Mouse (Mus musculus) kidney, postnatal 25 days (tissue): ENCODE measurements around the gene Uvrag.
"Not testable (repeated sequence)": the region's sequence is repeated elsewhere in the genome, so short reads cannot be mapped to it uniquely, and the experiment has no call there.

Source experiments
- DNase-seq, 2 experiments: peaks; one replicate each; pipeline ENCODE4 v3.0.0; 2021; ENCODE audit warnings: mixed read lengths in 2 of 2

Gene Uvrag

DNA sequence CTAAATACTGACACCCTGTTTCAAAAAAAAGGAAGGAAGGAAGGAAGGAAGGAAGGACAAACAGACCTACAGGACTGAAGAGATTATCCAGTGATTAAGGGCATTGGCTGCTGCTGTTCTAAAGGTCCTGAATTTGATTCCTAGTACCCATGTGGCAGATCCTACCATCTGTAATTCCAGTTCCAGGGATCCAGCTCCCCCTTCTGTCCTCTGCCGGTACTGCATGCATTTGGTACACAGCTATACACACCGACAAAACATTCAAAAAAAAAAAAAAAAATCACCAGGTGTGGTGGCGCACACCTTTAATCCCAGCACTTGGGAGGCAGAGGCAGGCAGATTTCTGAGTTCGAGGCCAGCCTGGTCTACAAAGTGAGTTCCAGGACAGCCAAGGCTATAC, 45.8 kb downstream of the Uvrag start:
- DNase-seq: peak; percentile 51 to 78

DNA sequence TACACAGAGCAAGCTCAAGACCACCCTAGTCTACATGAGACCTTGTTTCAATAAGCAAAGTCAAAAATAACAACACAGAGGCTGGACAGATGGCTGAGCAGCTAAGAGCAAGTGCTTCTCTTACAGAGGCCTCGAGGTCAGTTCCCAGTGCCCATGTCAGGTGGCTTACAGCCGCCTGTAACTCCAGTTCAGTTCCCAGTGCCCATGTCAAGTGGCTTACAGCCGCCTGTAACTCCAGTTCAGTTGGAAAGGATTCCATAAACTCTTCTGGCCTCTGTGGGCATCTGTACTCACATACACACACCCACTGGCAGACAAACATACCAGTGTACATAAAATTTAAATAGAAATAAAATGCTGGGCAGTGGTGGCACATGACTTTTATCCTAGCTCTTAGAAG, 46.6 kb downstream of the Uvrag start:
- DNase-seq: no peak

DNA sequence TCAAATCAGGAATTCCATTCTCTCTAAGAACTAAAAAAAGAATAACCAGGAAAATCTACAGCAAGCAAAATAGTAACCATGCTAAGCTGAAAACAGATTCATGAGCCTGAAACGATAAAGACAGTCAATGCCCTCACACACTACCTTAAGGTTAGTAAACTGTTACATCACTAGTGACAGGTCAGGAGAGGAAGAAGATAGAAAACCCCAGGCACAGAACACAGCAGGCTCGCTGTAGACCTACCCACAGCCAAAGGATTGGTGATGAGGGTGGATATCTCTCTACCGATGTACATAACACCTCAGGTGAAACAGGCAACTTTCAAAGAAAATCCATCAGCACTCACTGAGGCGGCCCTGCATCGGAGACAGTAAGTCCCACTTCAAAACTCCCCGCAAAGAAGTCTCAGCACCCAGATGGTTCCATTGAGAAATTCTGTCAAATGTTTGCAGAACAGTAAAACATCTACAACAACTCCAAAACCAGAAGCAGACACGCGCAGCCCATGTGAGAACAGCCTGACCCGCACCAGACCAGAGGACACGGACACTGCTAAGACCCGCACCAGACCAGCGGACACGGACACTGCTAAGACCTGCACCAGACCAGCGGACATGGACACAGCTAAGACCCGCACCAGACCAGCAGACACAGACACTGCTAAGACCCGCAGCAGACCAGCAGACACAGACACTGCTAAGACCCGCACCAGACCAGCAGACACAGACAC, 48.9 kb downstream of the Uvrag start:
- DNase-seq: no peak

DNA sequence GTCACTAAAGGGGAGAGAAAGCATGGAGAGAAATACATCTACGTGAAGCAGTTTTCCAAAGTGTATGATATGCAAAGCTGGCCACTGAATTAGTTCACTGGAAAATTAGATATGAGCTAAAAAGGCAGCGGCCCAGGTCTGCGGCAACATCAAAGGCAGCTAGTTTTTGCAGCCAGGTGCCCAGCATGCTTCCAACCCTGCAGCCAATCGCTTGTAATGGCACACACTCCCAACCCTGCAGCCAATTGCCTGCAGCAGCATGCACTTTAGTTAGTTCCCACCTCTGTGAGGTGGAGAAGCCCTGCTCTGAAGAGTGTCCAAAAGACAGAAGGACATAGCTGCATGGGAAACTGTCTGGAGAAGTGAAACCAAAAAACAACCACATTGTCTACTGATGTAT, 51.2 kb downstream of the Uvrag start:
- DNase-seq: no peak

DNA sequence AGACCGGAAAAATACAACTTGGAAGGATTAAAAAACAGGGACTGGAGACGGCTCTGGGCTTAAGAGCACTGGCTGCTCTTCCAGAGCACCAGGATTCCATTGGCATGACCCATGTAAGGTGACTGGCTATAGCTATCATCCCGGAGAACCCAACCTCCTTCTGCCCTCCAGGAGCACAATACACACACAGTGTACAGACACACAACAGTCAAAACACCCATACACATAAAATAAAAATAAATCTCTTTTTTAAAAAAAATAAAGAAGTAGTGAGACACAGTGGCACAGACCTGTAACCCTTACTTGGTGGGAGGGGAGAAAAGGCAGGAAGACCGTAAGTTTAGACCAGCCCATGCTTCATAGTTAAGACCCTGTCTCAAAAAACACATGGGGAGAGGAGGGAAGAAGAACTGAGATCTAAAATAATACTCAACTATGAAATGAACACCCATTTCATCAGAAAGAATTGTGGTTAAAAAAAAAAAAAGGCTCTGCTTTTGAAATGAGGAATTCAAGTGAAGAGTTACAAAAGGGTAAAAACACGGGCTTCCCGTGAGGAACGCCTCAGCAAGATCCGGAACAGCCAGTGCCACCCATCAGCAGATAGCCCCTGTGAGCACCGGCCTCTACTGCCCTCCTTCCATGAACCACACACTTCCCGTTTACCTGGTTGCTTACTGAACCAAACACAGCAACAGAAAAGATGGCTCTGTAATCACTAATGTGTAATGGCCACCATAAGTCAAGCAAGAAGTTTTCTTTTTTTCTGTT, 52.2 kb downstream of the Uvrag start:
- DNase-seq: no peak

DNA sequence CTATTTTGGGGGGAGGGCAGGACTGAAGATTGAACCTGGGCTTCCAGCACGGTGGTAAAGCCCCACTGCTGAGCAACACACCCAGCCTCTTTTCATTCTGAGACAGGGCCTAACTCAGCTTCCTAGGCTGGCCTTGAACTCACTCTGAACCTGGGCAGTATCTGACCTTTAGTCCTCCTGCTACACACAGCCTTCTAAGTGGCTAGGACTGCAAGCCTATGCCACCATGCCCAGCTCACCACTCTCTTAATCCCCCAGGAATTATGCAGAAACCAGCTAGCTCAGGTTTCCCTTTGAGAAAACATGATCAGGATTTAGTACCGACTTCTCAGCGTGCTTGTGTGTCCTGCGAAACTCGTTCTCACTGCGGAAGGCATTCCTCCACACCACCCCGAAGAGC, 53.4 kb downstream of the Uvrag start:
- no peak for DNase-seq

DNA sequence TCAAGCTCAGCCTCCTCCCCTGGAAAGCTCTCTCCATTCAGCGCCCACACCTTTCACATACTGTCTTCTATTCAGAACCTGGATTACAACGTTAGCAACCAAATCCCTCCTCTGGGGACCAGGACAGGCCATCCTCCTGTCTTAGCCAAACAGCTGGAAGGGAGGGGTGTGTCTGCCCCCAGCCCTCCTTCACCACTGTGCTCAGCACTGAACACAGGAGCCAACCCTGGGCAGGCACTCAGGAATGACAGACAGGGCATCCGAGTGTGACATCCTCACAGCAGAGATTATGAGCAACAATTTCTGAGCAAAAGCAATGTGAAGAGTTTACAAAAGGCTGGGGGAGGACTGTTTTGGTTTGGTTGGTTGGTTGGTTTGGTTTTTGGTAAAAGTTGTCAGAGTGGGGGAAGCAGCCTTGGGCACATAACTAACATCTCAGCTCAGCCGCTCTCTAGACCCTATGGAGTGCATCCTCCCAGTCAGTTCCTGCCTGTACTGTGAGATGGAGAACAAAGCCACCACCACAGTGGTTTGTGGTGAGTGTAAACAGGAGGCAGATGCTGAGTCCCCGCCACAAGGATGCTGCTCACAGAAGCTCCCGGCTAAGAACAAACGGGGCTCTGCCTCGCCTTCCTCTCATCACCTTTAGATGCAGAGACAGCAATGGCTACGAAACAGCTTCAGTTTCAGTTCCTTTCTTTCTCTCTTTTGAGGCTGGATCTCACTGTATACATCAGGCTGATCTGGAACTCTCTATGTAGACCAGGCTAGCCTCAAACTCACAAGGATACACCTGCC, 54.1 kb downstream of the Uvrag start:
- no peak for DNase-seq

DNA sequence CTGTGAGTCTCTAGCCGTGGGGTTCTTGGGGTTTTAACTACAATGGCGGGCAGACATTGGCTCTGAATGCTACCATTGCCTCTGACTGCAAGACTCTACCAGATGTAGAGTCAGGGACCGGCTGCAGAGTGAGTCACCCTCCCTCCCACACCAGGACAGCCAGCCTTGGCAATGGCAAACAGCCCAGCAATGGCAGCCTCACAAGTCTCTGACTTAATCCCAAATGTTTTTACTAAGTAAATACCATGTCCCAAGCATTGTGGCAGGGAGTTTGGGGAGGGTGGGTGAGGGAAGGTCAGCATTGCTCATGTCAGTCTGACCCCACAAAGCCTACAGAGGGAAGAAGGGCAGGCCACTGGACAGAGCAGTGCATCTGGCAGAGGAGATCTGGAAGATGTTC, 55.7 kb downstream of the Uvrag start:
- DNase-seq: peak in 1 of 2 experiments; percentile 17

DNA sequence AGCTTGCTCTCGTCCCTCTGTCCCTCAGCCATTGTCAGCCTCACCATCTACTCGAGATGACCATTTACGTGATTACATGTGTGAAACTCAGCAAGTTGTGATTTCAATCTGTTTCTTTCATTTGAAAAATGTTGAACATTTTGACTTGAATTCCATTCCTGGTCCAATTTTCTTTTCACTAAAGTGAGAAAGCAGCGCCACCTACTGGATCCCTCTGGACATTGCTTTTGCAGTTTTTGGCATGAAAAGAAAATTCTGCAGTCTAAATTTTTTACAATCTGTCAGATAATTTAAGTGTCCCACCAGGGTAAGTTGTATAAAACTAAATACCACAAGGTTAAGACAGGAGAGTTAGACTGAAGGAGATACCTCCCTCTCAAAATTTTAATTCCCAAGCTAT, 61.4 kb downstream of the Uvrag start:
- peak in 1 of 2 experiments; percentile 81 for DNase-seq

DNA sequence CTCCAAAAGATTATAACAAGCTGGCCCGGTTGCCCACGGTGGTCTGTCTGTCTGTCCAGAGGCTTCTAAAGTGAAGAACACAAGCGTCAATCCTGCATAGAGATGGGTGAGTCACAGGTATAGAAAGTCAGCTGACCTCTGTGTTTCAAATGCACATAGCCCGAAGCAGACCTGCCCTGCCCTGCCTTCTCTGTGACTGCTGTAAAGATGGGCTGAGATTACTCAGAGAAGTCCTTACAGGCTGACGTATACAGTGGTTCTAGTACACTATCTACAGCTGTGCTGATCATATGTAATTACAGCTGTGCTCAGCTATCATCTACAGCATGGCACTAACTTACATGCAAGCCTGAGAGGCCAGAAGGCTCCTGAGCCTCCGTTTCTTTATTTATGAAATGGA, 62.1 kb downstream of the Uvrag start:
- DNase-seq: no peak

DNA sequence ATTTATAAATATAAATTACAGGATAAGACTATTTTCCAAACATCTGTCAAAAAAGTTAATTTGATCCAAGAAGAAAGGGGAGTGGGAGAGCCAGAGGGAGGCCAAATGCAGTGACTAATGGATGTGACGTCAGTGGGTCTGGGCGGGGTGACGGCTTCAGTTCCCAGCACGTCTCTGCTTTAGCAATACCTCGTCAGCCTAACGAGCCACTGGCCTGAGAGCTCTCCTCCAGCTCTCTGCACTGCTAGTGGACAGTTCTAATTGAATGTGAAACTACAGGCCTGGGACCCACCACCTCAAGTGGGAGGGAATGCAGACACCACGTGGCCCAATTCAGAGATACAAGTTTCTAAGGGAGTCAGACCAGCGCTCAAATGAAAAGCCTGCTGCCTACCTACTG, 63.7 kb downstream of the Uvrag start:
- no peak for DNase-seq

DNA sequence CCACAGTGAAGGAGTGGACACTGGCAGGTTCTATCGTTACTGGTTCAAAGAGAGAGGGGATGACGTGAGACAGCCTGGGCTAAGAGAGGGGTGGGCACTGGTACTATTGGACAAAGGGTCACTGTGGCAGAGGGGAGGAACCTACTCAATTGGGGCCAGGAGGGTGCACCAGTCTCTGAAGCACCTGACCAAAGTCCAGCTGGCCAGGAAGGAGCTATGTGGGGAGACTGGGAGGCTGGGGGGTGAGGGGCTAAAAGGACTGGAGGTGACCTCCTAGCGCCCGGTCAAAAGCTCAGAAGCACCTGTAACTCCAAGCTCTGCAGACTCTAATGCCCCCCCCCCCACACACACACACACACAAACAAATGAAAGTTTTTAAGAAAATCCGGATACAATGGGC, 65.8 kb downstream of the Uvrag start:
- DNase-seq: peak; percentile 37 to 67

DNA sequence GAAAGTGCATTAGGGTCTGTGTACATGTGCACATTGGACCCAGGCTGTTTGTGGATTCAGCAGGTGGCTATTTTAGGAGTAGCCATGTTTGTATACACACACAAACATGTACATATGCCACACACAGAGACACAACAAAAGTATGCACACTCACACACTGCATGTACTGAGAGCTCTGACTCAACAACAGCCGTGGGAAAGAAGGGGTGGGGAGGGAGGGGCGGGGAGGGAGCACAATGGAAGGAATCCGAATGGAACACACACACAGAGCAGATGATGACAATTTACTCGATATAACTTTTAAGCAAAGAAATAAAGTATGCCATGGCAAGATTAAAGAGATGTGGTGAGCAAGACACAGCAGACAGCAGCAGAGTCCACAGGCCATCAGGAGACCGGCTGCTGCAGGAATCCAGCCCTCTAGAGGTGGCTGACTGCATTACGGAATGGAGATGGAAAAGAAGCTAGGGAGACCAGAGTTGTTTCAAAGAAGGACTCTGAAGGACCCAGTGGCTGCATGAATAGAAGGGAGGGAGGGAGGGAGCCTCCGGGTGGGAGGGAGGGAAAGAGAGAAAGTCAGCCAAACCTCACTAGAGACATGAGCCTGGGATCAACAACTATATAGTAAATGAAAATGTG, 67.1 kb downstream of the Uvrag start:
- peak in 1 of 2 experiments; percentile 67 for DNase-seq

DNA sequence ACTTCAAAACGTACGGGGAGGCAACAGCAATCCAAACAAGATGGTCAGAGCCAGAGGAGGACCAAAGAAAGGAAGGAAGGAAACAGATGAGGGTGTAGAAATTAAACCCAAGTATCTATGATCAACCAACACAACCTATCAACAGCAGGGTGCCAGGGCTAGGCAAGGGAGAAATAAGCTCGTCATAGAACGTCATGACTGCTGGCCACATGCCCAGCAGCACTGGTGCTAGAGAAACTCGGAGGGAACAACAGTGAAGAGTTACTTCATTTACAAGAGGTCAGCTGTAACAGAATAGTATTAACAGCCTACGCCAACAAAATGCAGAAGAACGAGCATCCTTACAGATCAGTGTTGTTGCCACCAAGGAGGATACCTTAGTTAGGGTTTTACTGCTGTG, 73.2 kb downstream of the Uvrag start:
- peak in 1 of 2 experiments; percentile 40 for DNase-seq

DNA sequence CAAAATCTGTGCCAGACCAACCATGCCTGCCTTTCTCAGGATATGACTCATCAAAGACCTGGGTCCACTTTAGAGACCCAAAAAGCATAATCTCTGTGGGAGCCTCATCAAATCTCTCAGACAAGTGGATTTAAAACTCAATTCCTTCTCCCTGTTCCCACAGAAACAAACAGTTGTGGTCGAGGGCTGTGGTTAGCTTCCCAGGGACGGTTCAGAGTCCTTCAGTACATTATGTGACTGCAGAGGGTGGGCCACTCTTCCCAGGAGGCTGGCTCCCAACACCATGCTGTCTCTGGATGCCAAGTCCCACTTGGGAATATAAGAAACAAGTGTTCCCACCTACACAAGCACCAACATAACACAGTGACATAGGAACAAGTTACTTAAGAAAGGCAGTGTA, 75.0 kb downstream of the Uvrag start:
- DNase-seq: no peak

DNA sequence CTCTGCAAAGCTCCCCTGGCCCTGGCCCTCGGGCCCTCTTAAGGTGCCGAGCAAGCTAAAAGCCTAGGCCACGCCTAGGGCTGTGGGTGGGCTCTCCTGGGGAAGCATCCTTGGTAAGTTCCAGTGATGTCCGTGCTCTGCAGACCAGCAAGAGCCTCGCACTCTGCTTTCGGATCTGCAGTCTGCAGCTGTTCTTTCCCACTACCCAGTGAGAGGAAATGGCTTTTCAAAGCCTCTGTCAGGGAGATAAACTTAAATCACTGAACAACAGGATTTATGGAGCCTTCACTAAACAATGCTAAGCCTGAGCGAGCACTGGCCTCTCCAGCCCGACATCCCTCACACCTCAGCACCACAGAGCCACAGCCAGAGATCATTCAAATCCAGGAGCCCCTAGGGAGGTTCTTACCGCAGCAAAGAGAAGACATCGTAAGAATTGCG, 75.5 kb downstream of the Uvrag start:
- DNase-seq: peak; percentile 27 to 57

DNA sequence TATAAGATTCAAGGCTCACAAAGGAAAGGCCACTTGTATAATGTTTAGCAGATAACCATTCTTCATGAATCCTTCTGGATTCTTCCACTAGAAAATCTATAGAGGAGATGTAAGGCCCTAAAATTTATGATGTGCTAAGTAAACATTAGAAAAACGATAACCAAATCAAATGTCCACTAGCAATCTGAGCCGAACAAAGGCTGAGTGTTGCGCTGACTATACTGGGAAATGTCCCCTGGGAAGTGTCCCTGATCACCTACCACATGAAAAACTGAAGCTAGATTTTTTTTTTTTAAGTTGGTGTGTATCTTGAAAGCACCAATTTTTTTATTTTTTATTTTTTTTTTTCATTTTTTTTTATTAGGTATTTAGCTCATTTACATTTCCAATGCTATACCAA, 76.1 kb downstream of the Uvrag start:
- no peak for DNase-seq

DNA sequence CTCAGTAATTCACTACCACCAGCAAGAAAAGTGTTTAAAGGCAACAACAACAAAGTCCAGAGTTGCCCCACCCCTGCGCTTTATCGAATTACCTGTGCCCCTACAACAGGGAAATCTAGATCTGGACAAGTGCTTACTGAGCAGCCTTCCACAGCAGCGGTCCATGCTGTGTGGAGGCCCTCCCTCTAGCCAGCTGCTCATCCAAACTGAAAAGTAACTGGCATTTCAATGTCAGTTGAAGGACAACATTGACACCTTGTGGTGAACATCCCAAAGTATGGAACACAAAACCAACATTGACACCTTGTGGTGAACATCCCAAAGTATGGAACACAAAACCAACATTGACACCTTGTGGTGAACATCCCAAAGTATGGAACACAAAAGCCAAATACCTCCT, 78.7 kb downstream of the Uvrag start:
- DNase-seq: not testable (repeated sequence)

DNA sequence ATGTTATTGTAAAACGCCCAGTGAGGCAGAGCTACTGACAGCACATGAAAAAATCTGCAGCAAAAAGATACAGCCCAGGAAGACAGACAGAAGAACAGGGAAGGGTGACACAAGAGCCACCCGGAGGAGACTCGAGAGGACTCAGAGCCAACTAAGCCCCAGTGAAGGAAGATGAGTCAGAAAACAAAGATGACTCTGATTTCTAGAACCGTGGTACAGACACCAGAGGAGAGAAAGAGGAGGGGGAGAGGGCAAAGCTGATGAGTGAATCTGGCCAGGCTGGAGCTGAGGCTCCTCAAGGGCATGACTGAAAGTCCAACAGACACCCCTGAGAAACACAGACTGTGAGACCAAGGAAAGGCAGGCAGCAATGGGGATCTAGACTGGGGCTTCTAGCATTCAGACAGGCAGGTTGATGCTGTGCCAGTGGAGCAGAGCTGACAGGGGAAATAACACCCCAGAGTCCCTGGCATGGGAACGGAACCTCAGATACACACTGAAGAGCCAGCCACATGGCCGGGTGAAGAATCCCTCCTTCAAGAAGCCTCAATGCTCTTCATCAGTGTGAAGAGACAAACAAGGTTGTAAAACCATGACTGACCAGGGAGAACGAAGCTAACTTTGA, 79.8 kb downstream of the Uvrag start:
- no peak for DNase-seq

DNA sequence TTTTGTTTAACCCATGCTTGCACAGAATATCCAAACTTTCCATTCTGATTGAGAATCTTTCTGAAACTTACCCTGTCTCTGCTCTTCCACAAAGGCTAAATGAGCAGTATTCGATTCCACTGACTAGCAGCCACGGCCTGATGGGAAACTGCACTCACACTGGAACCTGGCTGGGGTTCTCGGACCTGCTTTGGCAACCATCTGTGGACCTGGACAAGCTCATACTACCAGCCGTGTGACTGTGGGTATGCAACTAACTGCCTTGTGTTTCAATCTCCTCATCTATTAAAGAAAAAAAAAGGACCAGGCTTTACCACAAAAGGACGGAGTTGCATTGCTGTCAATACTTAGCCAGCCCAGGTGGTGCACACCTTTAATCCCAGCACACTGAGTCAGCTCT, 80.5 kb downstream of the Uvrag start:
- DNase-seq: no peak

DNA sequence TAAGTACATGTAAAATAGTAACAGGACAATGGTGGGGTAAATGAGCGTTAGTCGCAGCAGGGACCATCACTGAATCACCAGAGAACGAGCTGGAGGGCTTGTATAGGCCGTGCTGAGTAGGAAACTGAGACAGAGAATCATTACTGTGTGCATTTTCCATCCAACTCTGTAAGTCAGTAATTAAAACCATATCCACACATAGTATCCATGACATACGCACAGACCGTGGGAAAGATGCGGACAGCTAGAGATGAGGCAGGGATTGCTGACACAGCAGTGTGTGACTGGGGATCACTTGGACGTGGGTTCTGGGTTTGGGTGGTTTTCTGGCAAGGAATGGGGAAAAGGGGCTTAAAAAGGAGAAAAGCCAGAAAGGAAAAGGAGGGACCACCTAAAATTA, 81.0 kb downstream of the Uvrag start:
- no peak for DNase-seq

DNA sequence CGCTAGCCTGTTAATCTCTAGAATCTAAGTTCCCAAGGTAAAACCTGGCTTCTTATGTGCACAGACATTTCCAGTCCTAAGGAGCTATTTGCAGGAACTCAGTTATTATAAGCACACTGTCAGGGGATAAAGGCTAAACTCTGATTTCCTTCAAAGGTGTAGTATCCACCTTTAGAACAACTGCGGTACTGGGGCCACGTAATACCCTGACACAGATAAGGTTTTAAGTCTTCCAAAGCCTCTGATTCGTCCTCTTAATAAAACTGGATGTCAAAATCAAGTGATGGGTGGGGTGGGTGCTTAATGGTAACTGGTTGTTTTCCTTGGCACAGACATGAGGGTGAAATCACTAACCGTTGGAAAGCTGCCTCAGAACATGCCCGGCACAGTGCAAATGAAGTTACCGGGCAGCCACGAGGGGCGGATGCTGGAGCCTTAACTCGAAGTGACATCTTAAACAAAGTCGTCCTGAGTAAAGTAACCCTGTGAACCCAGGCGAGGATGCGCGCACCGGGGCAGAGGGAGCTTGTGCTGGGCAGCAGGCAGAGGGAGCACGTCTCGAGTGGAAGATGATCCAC, 83.8 kb downstream of the Uvrag start:
- peak; percentile 24 to 57 for DNase-seq
